Mouse (Mus musculus): ENCODE results near the gene Pdlim5. TPM values are rescaled to one million over a fixed set of nuclear protein-coding genes. Genes with fewer than 3 reads are reported as not detected.

Pdlim5 gene
- polyA plus RNA-seq, 1 experiment from 2014 or later: 14.3 TPM

DNA sequence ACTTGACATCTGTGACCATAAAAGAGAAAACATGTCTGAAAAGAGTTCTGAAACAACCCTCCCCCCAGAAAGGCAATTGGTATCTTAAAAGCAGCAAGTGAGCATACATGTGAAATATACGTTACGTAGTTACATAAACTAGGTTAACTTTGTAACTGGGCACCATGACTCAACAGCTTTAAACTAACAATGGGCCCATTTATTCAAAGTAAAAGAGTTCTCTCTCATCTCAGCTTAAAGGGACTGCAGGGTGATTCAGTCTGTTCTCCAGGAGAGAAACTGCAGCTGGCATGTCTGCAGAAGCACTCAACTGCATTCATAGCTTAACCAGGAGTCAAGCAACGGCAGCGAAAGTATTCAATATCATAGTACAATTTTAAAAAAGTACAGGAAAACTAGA is 7.3 kb downstream of the Pdlim5 start:
- Histone ChIP-seq H3K27ac (replicated peaks; ENCODE audit: low read depth, low read length) (no peak overlapping the region), H3K4me2 (ENCODE audit: low read length) (no peak overlapping the region), H3K9me3 (ENCODE audit: control insufficient read depth, low read length) (no peaks in the 10 kb centered on the region), H3K27me3 (ENCODE audit: control insufficient read depth, insufficient read depth, low read length) (no peaks in the 10 kb centered on the region), H3K4me3 (replicated peaks; ENCODE audit: low read depth, low read length) (no peak overlapping the region), H3K4me1 (ENCODE audit: control insufficient read depth, insufficient read depth, low read length) (no peaks in the 10 kb centered on the region), H3K36me3 (ENCODE audit: control insufficient read depth, insufficient read depth, low read length) (no peaks in the 10 kb centered on the region), H3K9ac (replicated peaks; ENCODE audit: low read length) (no peak overlapping the region)
- no peak for DNase-seq
- no peak for ATAC-seq (ENCODE audit: low FRiP score, low TSS enrichment)
- WGBS: 49% methylated on average over 4 of the region's 4 CpGs

- WGBS: 88% methylated on average over 4 of the region's 4 CpGs
- no peak overlapping the region for H3K9ac ChIP-seq (replicated peaks; ENCODE audit: low read length)
- no peak for ATAC-seq (ENCODE audit: low FRiP score, low TSS enrichment)
These were observed 9.0 kb downstream of the Pdlim5 start for GRCm38 (mm10) chr3:142386505-142386904.

DNA sequence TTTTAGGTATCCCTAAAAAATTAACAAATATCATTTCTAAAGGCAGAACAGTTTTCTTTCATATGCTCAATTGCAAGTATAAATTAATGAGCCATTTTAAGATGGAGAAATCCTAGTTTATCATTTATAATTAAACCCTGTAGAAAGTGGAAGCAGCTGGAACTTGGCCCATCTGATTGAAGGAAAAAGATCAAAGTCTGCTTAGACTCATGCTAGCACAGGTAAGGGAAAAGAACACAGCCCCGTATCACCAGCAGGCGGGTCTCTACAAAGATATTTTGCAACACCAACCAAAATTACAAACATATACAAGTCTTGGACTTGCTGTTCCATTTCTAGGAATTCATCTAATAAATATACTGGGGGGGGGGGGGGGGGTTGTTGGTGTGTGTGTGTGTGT is 9.8 kb downstream of the Pdlim5 start:
- WGBS: 93% methylated on average over 2 of the region's 2 CpGs
- Histone ChIP-seq H3K36me3 (ENCODE audit: control insufficient read depth, insufficient read depth, low read length) (no peaks in the 10 kb centered on the region), H3K4me1 (ENCODE audit: control insufficient read depth, insufficient read depth, low read length) (no peaks in the 10 kb centered on the region), H3K9ac (replicated peaks; ENCODE audit: low read length) (no peak overlapping the region), H3K27ac (replicated peaks; ENCODE audit: low read depth, low read length) (no peak overlapping the region), H3K4me3 (replicated peaks; ENCODE audit: low read depth, low read length) (no peak overlapping the region), H3K9me3 (ENCODE audit: control insufficient read depth, low read length) (no peaks in the 10 kb centered on the region), H3K4me2 (ENCODE audit: low read length) (no peak overlapping the region), H3K27me3 (ENCODE audit: control insufficient read depth, insufficient read depth, low read length) (no peaks in the 10 kb centered on the region)
- DNase-seq: no peak
- ATAC-seq (ENCODE audit: low FRiP score, low TSS enrichment): no peak

More at GRCm38 (mm10) chr3:142386505-142386904, 9.0 kb downstream of the Pdlim5 start:
- Histone ChIP-seq H3K36me3 (ENCODE audit: control insufficient read depth, insufficient read depth, low read length) (no peaks in the 10 kb centered on the region), H3K4me2 (ENCODE audit: low read length) (no peak overlapping the region), H3K4me3 (replicated peaks; ENCODE audit: low read depth, low read length) (no peak overlapping the region), H3K4me1 (ENCODE audit: control insufficient read depth, insufficient read depth, low read length) (no peaks in the 10 kb centered on the region), H3K9me3 (ENCODE audit: control insufficient read depth, low read length) (no peaks in the 10 kb centered on the region), H3K27ac (replicated peaks; ENCODE audit: low read depth, low read length) (no peak overlapping the region), H3K27me3 (ENCODE audit: control insufficient read depth, insufficient read depth, low read length) (no peaks in the 10 kb centered on the region)
- no peak for DNase-seq

- WGBS: 90% methylated on average over 1 of the region's 1 CpGs
- no peak overlapping the region for H3K4me2 ChIP-seq (ENCODE audit: low read length)
These were observed 18.9 kb downstream of the Pdlim5 start for GRCm38 (mm10) chr3:142376638-142377037.

GRCm38 (mm10) chr3:142375106-142375505 is 20.4 kb downstream of the Pdlim5 start:
- Histone ChIP-seq H3K9ac (replicated peaks; ENCODE audit: low read length) (no peak overlapping the region), H3K27ac (replicated peaks; ENCODE audit: low read depth, low read length) (no peak overlapping the region), H3K4me2 (ENCODE audit: low read length) (no peak overlapping the region), H3K27me3 (ENCODE audit: control insufficient read depth, insufficient read depth, low read length) (no peaks in the 10 kb centered on the region), H3K4me3 (replicated peaks; ENCODE audit: low read depth, low read length) (no peak overlapping the region), H3K36me3 (ENCODE audit: control insufficient read depth, insufficient read depth, low read length) (no peaks in the 10 kb centered on the region), H3K4me1 (ENCODE audit: control insufficient read depth, insufficient read depth, low read length) (no peaks in the 10 kb centered on the region), H3K9me3 (ENCODE audit: control insufficient read depth, low read length) (no peaks in the 10 kb centered on the region)
- ATAC-seq (ENCODE audit: low FRiP score, low TSS enrichment) (no peak), DNase-seq (no peak)
- WGBS: 23% methylated on average over 1 of the region's 1 CpGs

More at GRCm38 (mm10) chr3:142376638-142377037, 18.9 kb downstream of the Pdlim5 start:
- Histone ChIP-seq H3K9me3 (ENCODE audit: control insufficient read depth, low read length) (no peaks in the 10 kb centered on the region), H3K4me1 (ENCODE audit: control insufficient read depth, insufficient read depth, low read length) (no peaks in the 10 kb centered on the region), H3K27ac (replicated peaks; ENCODE audit: low read depth, low read length) (no peak overlapping the region), H3K4me3 (replicated peaks; ENCODE audit: low read depth, low read length) (no peak overlapping the region), H3K27me3 (ENCODE audit: control insufficient read depth, insufficient read depth, low read length) (no peaks in the 10 kb centered on the region), H3K36me3 (ENCODE audit: control insufficient read depth, insufficient read depth, low read length) (no peaks in the 10 kb centered on the region), H3K9ac (replicated peaks; ENCODE audit: low read length) (no peak overlapping the region)
- no peak for DNase-seq
- ATAC-seq (ENCODE audit: low FRiP score, low TSS enrichment): no peak

GRCm38 (mm10) chr3:142372465-142373147 is 22.9 kb downstream of the Pdlim5 start:
- Histone ChIP-seq H3K4me3 (replicated peaks; ENCODE audit: low read depth, low read length) (no peak overlapping the region), H3K9ac (replicated peaks; ENCODE audit: low read length) (no peak overlapping the region), H3K4me2 (ENCODE audit: low read length) (no peak overlapping the region), H3K4me1 (ENCODE audit: control insufficient read depth, insufficient read depth, low read length) (no peaks in the 10 kb centered on the region), H3K9me3 (ENCODE audit: control insufficient read depth, low read length) (no peaks in the 10 kb centered on the region), H3K36me3 (ENCODE audit: control insufficient read depth, insufficient read depth, low read length) (no peaks in the 10 kb centered on the region), H3K27ac (replicated peaks; ENCODE audit: low read depth, low read length) (no peak overlapping the region), H3K27me3 (ENCODE audit: control insufficient read depth, insufficient read depth, low read length) (no peaks in the 10 kb centered on the region)
- 96% methylated on average over 6 of the region's 6 CpGs for WGBS
- ATAC-seq (ENCODE audit: low FRiP score, low TSS enrichment): no peak
- DNase-seq: no peak

DNA sequence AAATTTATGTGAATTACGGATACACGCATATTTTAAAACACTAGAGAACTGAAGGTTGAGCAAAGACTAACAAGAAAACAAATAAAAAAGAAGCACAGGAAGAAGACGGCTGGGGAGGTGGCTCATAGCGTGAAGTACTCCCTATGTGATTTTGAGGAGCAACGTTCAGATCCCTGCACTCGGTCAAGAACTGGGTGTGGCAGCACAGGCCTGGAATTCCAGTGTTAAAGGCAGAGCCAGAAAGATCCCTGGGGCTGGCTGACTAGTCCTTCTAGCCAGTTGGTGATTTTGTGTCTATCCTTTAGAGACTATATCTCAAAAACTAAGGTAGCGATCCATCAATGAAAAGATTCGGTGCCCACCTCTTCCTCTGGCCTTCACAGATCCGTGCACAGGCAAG is 27.1 kb downstream of the Pdlim5 start:
- Histone ChIP-seq H3K36me3 (ENCODE audit: control insufficient read depth, insufficient read depth, low read length) (no peaks in the 10 kb centered on the region), H3K4me3 (replicated peaks; ENCODE audit: low read depth, low read length) (no peak overlapping the region), H3K4me1 (ENCODE audit: control insufficient read depth, insufficient read depth, low read length) (no peaks in the 10 kb centered on the region), H3K9me3 (ENCODE audit: control insufficient read depth, low read length) (no peaks in the 10 kb centered on the region), H3K9ac (replicated peaks; ENCODE audit: low read length) (no peak overlapping the region), H3K27me3 (ENCODE audit: control insufficient read depth, insufficient read depth, low read length) (no peaks in the 10 kb centered on the region), H3K4me2 (ENCODE audit: low read length) (no peak overlapping the region), H3K27ac (replicated peaks; ENCODE audit: low read depth, low read length) (no peak overlapping the region)
- WGBS: 90% methylated on average over 9 of the region's 9 CpGs
- no peak for DNase-seq
- no peak for ATAC-seq (ENCODE audit: low FRiP score, low TSS enrichment)

GRCm38 (mm10) chr3:142362092-142362491 is 33.4 kb downstream of the Pdlim5 start:
- WGBS: 66% methylated on average over 6 of the region's 6 CpGs
- H3K36me3 ChIP-seq (ENCODE audit: control insufficient read depth, insufficient read depth, low read length): no peaks in the 10 kb centered on the region

DNA sequence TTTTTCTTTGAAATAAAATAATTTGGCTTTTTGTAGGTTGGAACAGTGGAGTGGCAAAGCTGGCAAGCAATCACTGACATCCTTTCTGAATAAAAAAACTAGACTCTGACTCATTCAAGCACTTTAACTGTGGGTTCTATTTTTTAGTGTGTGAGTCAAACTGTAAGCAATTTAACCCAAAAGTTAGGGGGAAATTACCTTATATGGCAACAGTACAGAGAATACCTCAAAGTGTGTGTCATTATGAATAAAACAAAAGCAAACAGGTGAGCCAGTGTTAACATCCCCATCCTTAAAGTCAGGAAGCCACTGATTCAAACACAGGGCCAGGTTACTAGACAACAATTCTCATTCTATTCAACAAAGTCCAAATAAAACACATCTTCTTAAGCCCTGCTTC is 36.5 kb downstream of the Pdlim5 start:
- ATAC-seq (ENCODE audit: low FRiP score, low TSS enrichment) (no peak), DNase-seq (no peak)
- Histone ChIP-seq H3K9me3 (ENCODE audit: control insufficient read depth, low read length) (no peaks in the 10 kb centered on the region), H3K4me1 (ENCODE audit: control insufficient read depth, insufficient read depth, low read length) (no peaks in the 10 kb centered on the region), H3K4me2 (ENCODE audit: low read length) (no peak overlapping the region), H3K27me3 (ENCODE audit: control insufficient read depth, insufficient read depth, low read length) (no peaks in the 10 kb centered on the region), H3K4me3 (replicated peaks; ENCODE audit: low read depth, low read length) (no peak overlapping the region), H3K9ac (replicated peaks; ENCODE audit: low read length) (no peak overlapping the region), H3K36me3 (ENCODE audit: control insufficient read depth, insufficient read depth, low read length) (no peaks in the 10 kb centered on the region), H3K27ac (replicated peaks; ENCODE audit: low read depth, low read length) (no peak overlapping the region)

More at GRCm38 (mm10) chr3:142362092-142362491, 33.4 kb downstream of the Pdlim5 start:
- Histone ChIP-seq H3K4me1 (ENCODE audit: control insufficient read depth, insufficient read depth, low read length) (no peaks in the 10 kb centered on the region), H3K4me2 (ENCODE audit: low read length) (no peak overlapping the region), H3K4me3 (replicated peaks; ENCODE audit: low read depth, low read length) (no peak overlapping the region), H3K27ac (replicated peaks; ENCODE audit: low read depth, low read length) (no peak overlapping the region), H3K27me3 (ENCODE audit: control insufficient read depth, insufficient read depth, low read length) (no peaks in the 10 kb centered on the region), H3K9me3 (ENCODE audit: control insufficient read depth, low read length) (no peaks in the 10 kb centered on the region), H3K9ac (replicated peaks; ENCODE audit: low read length) (no peak overlapping the region)
- DNase-seq (no peak), ATAC-seq (ENCODE audit: low FRiP score, low TSS enrichment) (no peak)

Measured in midbrain, embryonic 14.5 days (tissue).